ENCODE assay signal across 8 mouse cellular contexts in the genomic region with DNA sequence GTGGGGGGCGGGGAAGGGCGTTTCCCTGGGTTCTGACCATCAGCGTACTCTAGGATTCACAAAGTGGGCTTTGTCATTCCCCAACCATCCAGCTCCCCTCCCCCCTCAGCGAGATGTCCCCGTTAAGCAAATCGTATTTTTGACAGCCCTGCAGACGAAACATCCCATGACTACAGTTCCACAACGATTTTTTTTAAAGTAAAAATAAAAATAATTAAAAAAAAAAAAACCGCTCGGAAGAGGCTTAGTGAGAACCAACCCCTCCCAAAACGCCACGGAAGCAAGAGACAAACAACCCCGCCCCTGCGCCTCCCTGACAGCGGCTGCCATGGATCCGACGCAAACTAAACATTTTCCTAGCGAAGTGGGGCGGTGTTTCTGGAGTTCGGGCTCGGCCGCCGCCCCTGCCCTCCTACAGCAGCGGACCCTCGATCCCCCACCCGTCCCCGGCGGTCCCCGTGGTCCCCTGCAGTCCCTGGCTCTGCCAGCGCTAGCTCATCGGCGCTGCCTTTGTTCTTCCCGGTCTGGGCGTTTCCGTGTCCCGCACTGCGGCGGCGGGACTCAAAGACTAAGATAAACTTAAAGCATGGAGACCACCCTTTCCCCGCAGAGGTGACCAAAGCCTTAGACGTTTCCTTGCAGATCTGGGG. TPM values are rescaled to one million over a fixed set of nuclear protein-coding genes. Genes with fewer than 3 reads are reported as not detected.
DNase-seq lines count a peak whose midpoint lies in the region; ATAC-seq and TF ChIP-seq lines count a peak whose summit lies in the region.

No protein-coding gene starts in this region.

- peak overlapping the region; percentile 97 for H3K9ac ChIP-seq in embryonic facial prominence, embryonic 14.5 days (ENCODE audit: low read depth, low read length)
- peak overlapping the region; percentile 96 for H3K9ac ChIP-seq in heart, embryonic 15.5 days

- peak; percentile 11; the same call in 1 of the 2 replicates for TF ChIP-seq POLR2A in small intestine, adult 2 months (IDR thresholded peaks at IDR 0.05; ENCODE audit: low read depth, low read length)

- TF ChIP-seq CTCF in small intestine, adult 2 months (IDR thresholded peaks at IDR 0.05; ENCODE audit: extremely low read depth, insufficient read length, insufficient replicate concordance, low read depth, low read length) = peak; percentile 50; the same call in 1 of the 2 replicates

- H3K4me2 ChIP-seq in embryonic facial prominence, embryonic 14.5 days (ENCODE audit: low read depth, low read length) = peak overlapping the region; percentile 80
- peak overlapping the region; percentile 61 for H3K4me2 ChIP-seq in heart, embryonic 15.5 days

- ATAC-seq in embryonic facial prominence, embryonic 14.5 days (ENCODE audit: low read depth) = peak; percentile 67
- ATAC-seq in heart, embryonic 15.5 days (replicated peaks; ENCODE audit: insufficient number of reproducible peaks, insufficient read depth, low FRiP score, low read depth) = peak; percentile 79

- peaks cover 7% of the 10 kb centered on the region; the same call in 1 of the 2 replicates for H3K36me3 ChIP-seq in embryonic facial prominence, embryonic 14.5 days (ENCODE audit: control insufficient read depth, insufficient read depth, low read length)
- H3K36me3 ChIP-seq in heart, embryonic 15.5 days = no peaks in the 10 kb centered on the region; the same call in 1 of the 2 replicates
- H3K36me3 ChIP-seq in macrophage (ENCODE audit: inconsistent target) = no peaks in the 10 kb centered on the region
- H3K36me3 ChIP-seq in small intestine, adult 2 months (ENCODE audit: control insufficient read depth, insufficient read depth, low read length) = no peaks in the 10 kb centered on the region

- H3K27me3 ChIP-seq in embryonic facial prominence, embryonic 14.5 days (replicated peaks; ENCODE audit: control insufficient read depth, insufficient read depth, low read length) = no peaks in the 10 kb centered on the region
- no peaks in the 10 kb centered on the region for H3K27me3 ChIP-seq in heart, embryonic 15.5 days
- no peaks in the 10 kb centered on the region for H3K27me3 ChIP-seq in small intestine, adult 2 months (ENCODE audit: control insufficient read depth, insufficient read depth, low read length)

- peaks cover 13% of the 10 kb centered on the region for H3K79me2 ChIP-seq in macrophage (ENCODE audit: inconsistent target)

- peak overlapping the region; percentile 85 for H3K4me3 ChIP-seq in embryonic facial prominence, embryonic 14.5 days (ENCODE audit: low read depth, low read length)
- peak overlapping the region; percentile 86 for H3K4me3 ChIP-seq in heart, embryonic 15.5 days
- H3K4me3 ChIP-seq in macrophage (ENCODE audit: inconsistent target) = peak overlapping the region; percentile 91
- H3K4me3 ChIP-seq in small intestine, adult 2 months (ENCODE audit: low read depth, low read length) = peak overlapping the region; percentile 66

- peak overlapping the region; percentile 99 for H3K27ac ChIP-seq in embryonic facial prominence, embryonic 14.5 days (replicated peaks; ENCODE audit: low read depth, low read length)
- peak overlapping the region; percentile 97 for H3K27ac ChIP-seq in heart, embryonic 15.5 days
- H3K27ac ChIP-seq in macrophage = peak overlapping the region; percentile 77
- peak overlapping the region; percentile 75 for H3K27ac ChIP-seq in small intestine, adult 2 months (ENCODE audit: insufficient read depth, low read depth, low read length)

- peak; percentile 85 for DNase-seq in 3T3-L1 (ENCODE audit: low read depth, low spot score)
- DNase-seq in Muller cell, postnatal 12 days (ENCODE audit: inconsistent ontology term) = peak; percentile 84
- DNase-seq in embryonic facial prominence, embryonic 14.5 days (ENCODE audit: low spot score) = peak; percentile 89
- DNase-seq in kidney, postnatal 36 days = peak; percentile 72 to 79
- no peak for DNase-seq in frontal cortex, adult 2 months (ENCODE audit: extremely low spot score in 1 of 2, low spot score in 1 of 2)

- no peaks in the 10 kb centered on the region for H3K9me3 ChIP-seq in embryonic facial prominence, embryonic 14.5 days (ENCODE audit: control insufficient read depth, low read length)
- H3K9me3 ChIP-seq in heart, embryonic 15.5 days (replicated peaks) = no peaks in the 10 kb centered on the region

- peaks cover 14% of the 10 kb centered on the region; the same call in 1 of the 2 replicates for H3K4me1 ChIP-seq in embryonic facial prominence, embryonic 14.5 days (ENCODE audit: control insufficient read depth, insufficient read depth, low read length)
- peaks cover 15% of the 10 kb centered on the region for H3K4me1 ChIP-seq in heart, embryonic 15.5 days (replicated peaks)
- 0 out of 2 replicates have a peak, but pooled peaks cover 2% of the 10 kb centered on the region for H3K4me1 ChIP-seq in small intestine, adult 2 months (ENCODE audit: control insufficient read depth, insufficient read depth, insufficient read length, low read length)

- under 1% methylated on average over 39 of the region's 41 CpGs for WGBS in embryonic facial prominence, embryonic 14.5 days
- 0% methylated on average over 41 of the region's 41 CpGs for WGBS in heart, embryonic 15.5 days
- 1% methylated on average over 40 of the region's 41 CpGs for WGBS in macrophage (ENCODE audit: missing documents)
- WGBS in small intestine, adult 2 months = under 1% methylated on average over 41 of the region's 41 CpGs

RNA-seq across cellular contexts. Expression of a gene that starts 0.5 kb away (rescaled TPM):
- polyA plus RNA-seq in embryonic facial prominence, embryonic 14.5 days (2014; fragmentation: Nextera tagmentation; extraction: Ambion mirVana) = not detected in 2 replicates
- not detected in 2 replicates for polyA plus RNA-seq in heart, embryonic 15.5 days (2015; fragmentation: Nextera tagmentation; extraction: Ambion mirVana)
- total RNA-seq in macrophage (2018; cell fraction: chromatin; rRNA removed) = 1 to 10 TPM in 2 of 26 experiments, not detected in 24; 1.0 to 1.4 TPM
- total RNA-seq in macrophage (2018; cell fraction: cytosol; rRNA removed) = not detected
- total RNA-seq in macrophage (2018; cell fraction: nucleus; rRNA removed) = not detected
- 0.27 TPM in 1 of 3 replicates, not detected in the others for polyA plus RNA-seq in macrophage (2018)
- polyA plus RNA-seq in small intestine, adult 2 months (2012; rRNA removed) = 1.2 and 23.9 TPM in 2 replicates
- polyA plus RNA-seq in frontal cortex, adult 2 months (2012; rRNA removed) = 0.17 and 3.5 TPM in 2 replicates

RNA-seq across cellular contexts. Expression of a gene that starts 0.6 kb away (rescaled TPM):
- polyA plus RNA-seq in embryonic facial prominence, embryonic 14.5 days (2014; fragmentation: Nextera tagmentation; extraction: Ambion mirVana) = 1,836 and 1,958 TPM in 2 replicates
- 719 and 906 TPM in 2 replicates for polyA plus RNA-seq in heart, embryonic 15.5 days (2015; fragmentation: Nextera tagmentation; extraction: Ambion mirVana)
- total RNA-seq in macrophage (2018; cell fraction: chromatin; rRNA removed) = 10 to 100 TPM in 1 of 26 experiments, 1 to 10 TPM in 23, under 1 TPM in 1, not detected in 1; 0.95 to 61.2 (median 3.6) TPM
- 10 to 100 TPM; 43.8 to 83.3 (median 62.4) TPM for total RNA-seq in macrophage (2018; cell fraction: cytosol; rRNA removed)
- total RNA-seq in macrophage (2018; cell fraction: nucleus; rRNA removed) = 10 to 100 TPM in 23 of 26 experiments, 1 to 10 TPM in 3; 7.0 to 40.8 (median 19.8) TPM
- 37.8 to 73.9 TPM (median 54.5 TPM) in 3 replicates for polyA plus RNA-seq in macrophage (2018)
- 99.6 and 116 TPM in 2 replicates for polyA plus RNA-seq in small intestine, adult 2 months (2012; rRNA removed)
- polyA plus RNA-seq in frontal cortex, adult 2 months (2012; rRNA removed) = 1,817 and 1,854 TPM in 2 replicates

RNA-seq across cellular contexts. Expression of a gene that starts 18.5 kb away (rescaled TPM):
- polyA plus RNA-seq in embryonic facial prominence, embryonic 14.5 days (2014; fragmentation: Nextera tagmentation; extraction: Ambion mirVana) = 1,523 and 1,643 TPM in 2 replicates
- polyA plus RNA-seq in heart, embryonic 15.5 days (2015; fragmentation: Nextera tagmentation; extraction: Ambion mirVana) = 1,310 and 1,493 TPM in 2 replicates
- total RNA-seq in macrophage (2018; cell fraction: chromatin; rRNA removed) = 100 to 1,000 TPM in 1 of 26 experiments, 10 to 100 TPM in 25; 26.7 to 113 (median 46.1) TPM
- total RNA-seq in macrophage (2018; cell fraction: cytosol; rRNA removed) = 100 to 1,000 TPM; 295 to 861 (median 494) TPM
- total RNA-seq in macrophage (2018; cell fraction: nucleus; rRNA removed) = 100 to 1,000 TPM in 19 of 26 experiments, 10 to 100 TPM in 7; 59.3 to 433 (median 153) TPM
- polyA plus RNA-seq in macrophage (2018) = 371 to 1,063 TPM (median 789 TPM) in 3 replicates
- 455 and 523 TPM in 2 replicates for polyA plus RNA-seq in small intestine, adult 2 months (2012; rRNA removed)
- 1,157 and 1,186 TPM in 2 replicates for polyA plus RNA-seq in frontal cortex, adult 2 months (2012; rRNA removed)

RNA-seq across cellular contexts. Expression of a gene that starts 34.8 kb away (rescaled TPM):
- polyA plus RNA-seq in embryonic facial prominence, embryonic 14.5 days (2014; fragmentation: Nextera tagmentation; extraction: Ambion mirVana) = 3.9 and 4.3 TPM in 2 replicates
- polyA plus RNA-seq in heart, embryonic 15.5 days (2015; fragmentation: Nextera tagmentation; extraction: Ambion mirVana) = 10.7 and 13.7 TPM in 2 replicates
- 100 to 1,000 TPM in 3 of 26 experiments, 10 to 100 TPM in 23; 27.0 to 113 (median 71.3) TPM for total RNA-seq in macrophage (2018; cell fraction: chromatin; rRNA removed)
- total RNA-seq in macrophage (2018; cell fraction: cytosol; rRNA removed) = 10 to 100 TPM in 2 of 26 experiments, 1 to 10 TPM in 24; 2.5 to 12.8 (median 6.6) TPM
- total RNA-seq in macrophage (2018; cell fraction: nucleus; rRNA removed) = 10 to 100 TPM; 13.2 to 79.4 (median 38.5) TPM
- polyA plus RNA-seq in macrophage (2018) = 3.7 to 9.6 TPM (median 5.5 TPM) in 3 replicates
- polyA plus RNA-seq in small intestine, adult 2 months (2012; rRNA removed) = 183 and 395 TPM in 2 replicates
- polyA plus RNA-seq in frontal cortex, adult 2 months (2012; rRNA removed) = 30.5 and 33.6 TPM in 2 replicates

RNA-seq across cellular contexts. Expression of a gene that starts 54.5 kb away (rescaled TPM):
- 2.0 and 3.1 TPM in 2 replicates for polyA plus RNA-seq in embryonic facial prominence, embryonic 14.5 days (2014; fragmentation: Nextera tagmentation; extraction: Ambion mirVana)
- 2.1 and 4.2 TPM in 2 replicates for polyA plus RNA-seq in heart, embryonic 15.5 days (2015; fragmentation: Nextera tagmentation; extraction: Ambion mirVana)
- under 1 TPM in 15 of 26 experiments, not detected in 11; 0.18 to 0.97 (median 0.51) TPM for total RNA-seq in macrophage (2018; cell fraction: chromatin; rRNA removed)
- under 1 TPM in 6 of 26 experiments, not detected in 20; 0.03 to 0.05 (median 0.04) TPM for total RNA-seq in macrophage (2018; cell fraction: cytosol; rRNA removed)
- 1 to 10 TPM in 2 of 26 experiments, under 1 TPM in 15, not detected in 9; 0.12 to 1.4 (median 0.24) TPM for total RNA-seq in macrophage (2018; cell fraction: nucleus; rRNA removed)
- polyA plus RNA-seq in macrophage (2018) = not detected in 3 replicates
- polyA plus RNA-seq in small intestine, adult 2 months (2012; rRNA removed) = 0.33 and 0.55 TPM in 2 replicates
- 0.44 and 0.80 TPM in 2 replicates for polyA plus RNA-seq in frontal cortex, adult 2 months (2012; rRNA removed)

Comparison
In these comparisons a context has a peak if more than half of its experiments do, and no peak if none do; other contexts are left out.
1. DNase-seq: peak in 3T3-L1 (single experiment), Muller cell, postnatal 12 days (single experiment), embryonic facial prominence, embryonic 14.5 days (single experiment) and kidney, postnatal 36 days (2 of 2); none in frontal cortex, adult 2 months (0 of 2).
2. Peak in every context shown above with its lines, with median percentiles within 50 percentile points of each other: H3K27ac ChIP-seq and H3K4me3 ChIP-seq.